Mouse (Mus musculus) heart, embryonic 13.5 days (tissue): ENCODE measurements around the gene Oas1g. TPM values are rescaled to one million over a fixed set of nuclear protein-coding genes. Genes with fewer than 3 reads are reported as not detected.
"Not testable (repeated sequence)": the region's sequence is repeated elsewhere in the genome, so short reads cannot be mapped to it uniquely, and the experiment has no call there.

Experiments
- ATAC-seq: fragments of 200-750 bp; cut with Nextera tagmentation; 2 replicates; pipeline ENCODE4 v1.8.0; 2017; ENCODE audit warnings: moderate TSS enrichment; ENCODE audit not compliant: insufficient number of reproducible peaks, low FRiP score, low TSS enrichment; ENCODE audit errors: extremely low read depth
- H3K27ac ChIP-seq: fragments of 300-500 bp; sonication (generic); replicated peaks from 2 replicates; pipeline ENCODE4 v1.5.1; 2015; ENCODE audit warnings: moderate library complexity, mild to moderate bottlenecking, inconsistent platforms
- H3K27me3 ChIP-seq: fragments of 300-500 bp; sonication (generic); replicated peaks from 2 replicates; pipeline ENCODE4 v1.6.1; 2015; ENCODE audit warnings: mild to moderate bottlenecking, inconsistent platforms
- H3K36me3 ChIP-seq: fragments of 300-500 bp; sonication (generic); 2 replicates; pipeline ENCODE4 v1.6.1; 2015; ENCODE audit warnings: mild to moderate bottlenecking, inconsistent platforms
- H3K4me1 ChIP-seq: fragments of 300-500 bp; sonication (generic); 2 replicates; pipeline ENCODE4 v1.6.1; 2015; ENCODE audit warnings: inconsistent platforms
- H3K4me2 ChIP-seq: fragments of 300-500 bp; sonication (generic); 2 replicates; pipeline ENCODE4 v1.6.1; 2015; ENCODE audit warnings: inconsistent platforms, mild to moderate bottlenecking, moderate library complexity
- H3K4me3 ChIP-seq: fragments of 300-500 bp; sonication (generic); 2 replicates; pipeline ENCODE4 v1.5.1; 2015; ENCODE audit warnings: moderate library complexity, mild to moderate bottlenecking, inconsistent platforms
- H3K9ac ChIP-seq: fragments of 300-500 bp; sonication (generic); 2 replicates; pipeline ENCODE4 v1.6.1; 2015; ENCODE audit warnings: inconsistent platforms, mild to moderate bottlenecking, moderate library complexity
- H3K9me3 ChIP-seq: fragments of 300-500 bp; sonication (generic); 2 replicates; pipeline ENCODE4 v1.6.1; 2016; ENCODE audit warnings: inconsistent platforms
- WGBS: fragments of 180-500 bp; shearing (Covaris S2); methylation state at CpG from one replicate; pipeline ENCODE4 v1.1.7; 2015; ENCODE audit warnings: mixed read lengths; 5-methylcytosine and 5-hydroxymethylcytosine counted together
- polyA plus RNA-seq: library from polyadenylated mRNA; unstranded; fragments of >200 nt; fragmentation: Nextera tagmentation; extraction: Ambion mirVana; gene quantifications from 2 replicates; pipeline ENCODE4 v1.2.1, GENCODE M21; 2015

Oas1g gene
- polyA plus RNA-seq, result 0.20 and 0.24 TPM in 2 replicates

GRCm38 (mm10) chr5:120887413-120887812 lies at the start of gene Oas1g:
Oas1g (minus strand) TSS chr5:120887613.
- not testable (repeated sequence) for H3K9me3 ChIP-seq, ATAC-seq, H3K36me3 ChIP-seq, H3K4me1 ChIP-seq, H3K9ac ChIP-seq, H3K4me3 ChIP-seq, H3K4me2 ChIP-seq, H3K27ac ChIP-seq, H3K27me3 ChIP-seq
- WGBS, result 15% methylated on average over 7 of the region's 9 CpGs

- Histone ChIP-seq H3K4me1 (no peaks in the 10 kb centered on the region), H3K4me3 (no peak overlapping the region), H3K27me3 (no peaks in the 10 kb centered on the region), H3K36me3 (no peaks in the 10 kb centered on the region), H3K4me2 (no peak overlapping the region), H3K9ac (no peak overlapping the region), H3K27ac (no peak overlapping the region), H3K9me3 (no peaks in the 10 kb centered on the region)
- 14% methylated on average over 5 of the region's 5 CpGs for WGBS
- no peak for ATAC-seq
These were observed 46.6 kb upstream of the Oas1g start for GRCm38 (mm10) chr5:120933966-120934365.

- no peak for ATAC-seq
- Histone ChIP-seq H3K36me3 (no peaks in the 10 kb centered on the region), H3K4me1 (no peaks in the 10 kb centered on the region), H3K9me3 (no peaks in the 10 kb centered on the region), H3K9ac (no peak overlapping the region), H3K27ac (no peak overlapping the region), H3K4me2 (no peak overlapping the region), H3K4me3 (no peak overlapping the region), H3K27me3 (no peaks in the 10 kb centered on the region)
- 0% methylated on average over 1 of the region's 1 CpGs for WGBS
These were observed 39.6 kb upstream of the Oas1g start for GRCm38 (mm10) chr5:120927036-120927435.

GRCm38 (mm10) chr5:120926311-120926710 lies 38.9 kb upstream of the Oas1g start:
- H3K4me2 ChIP-seq, H3K27ac ChIP-seq, H3K4me1 ChIP-seq, ATAC-seq, H3K9me3 ChIP-seq, H3K4me3 ChIP-seq, H3K36me3 ChIP-seq, H3K9ac ChIP-seq, H3K27me3 ChIP-seq: not testable (repeated sequence)
- WGBS, result 26% methylated on average over 2 of the region's 2 CpGs

- not testable (repeated sequence) for H3K4me3 ChIP-seq, H3K9me3 ChIP-seq, H3K27ac ChIP-seq, H3K27me3 ChIP-seq, H3K4me1 ChIP-seq, ATAC-seq, H3K4me2 ChIP-seq, H3K9ac ChIP-seq, H3K36me3 ChIP-seq
- 81% methylated on average over 4 of the region's 4 CpGs for WGBS
These were observed 37.1 kb upstream of the Oas1g start for GRCm38 (mm10) chr5:120924520-120924919.

- no peak overlapping the region for H3K4me2 ChIP-seq
- H3K27ac ChIP-seq, result no peak overlapping the region
- no peak for ATAC-seq
- H3K4me1 ChIP-seq, result no peaks in the 10 kb centered on the region
- no peak overlapping the region for H3K4me3 ChIP-seq
- no peak overlapping the region for H3K9ac ChIP-seq
- H3K9me3 ChIP-seq, result no peaks in the 10 kb centered on the region
- 69% methylated on average over 4 of the region's 4 CpGs for WGBS
- no peaks in the 10 kb centered on the region for H3K27me3 ChIP-seq
- H3K36me3 ChIP-seq, result no peaks in the 10 kb centered on the region
These were observed 36.6 kb upstream of the Oas1g start for GRCm38 (mm10) chr5:120923969-120924368.

GRCm38 (mm10) chr5:120920296-120920695 lies 32.9 kb upstream of the Oas1g start:
- no peak overlapping the region for H3K4me3 ChIP-seq
- no peak overlapping the region for H3K27ac ChIP-seq
- no peaks in the 10 kb centered on the region for H3K27me3 ChIP-seq
- 70% methylated on average over 3 of the region's 3 CpGs for WGBS
- no peak overlapping the region for H3K4me2 ChIP-seq
- H3K9me3 ChIP-seq, result no peaks in the 10 kb centered on the region
- no peak overlapping the region for H3K9ac ChIP-seq
- H3K4me1 ChIP-seq, result no peaks in the 10 kb centered on the region
- no peaks in the 10 kb centered on the region for H3K36me3 ChIP-seq
- ATAC-seq, result no peak

GRCm38 (mm10) chr5:120919156-120919935 lies 31.9 kb upstream of the Oas1g start:
- not testable (repeated sequence) for H3K27me3 ChIP-seq, H3K4me1 ChIP-seq, H3K4me3 ChIP-seq, H3K9me3 ChIP-seq, H3K4me2 ChIP-seq, H3K9ac ChIP-seq, ATAC-seq, H3K27ac ChIP-seq, H3K36me3 ChIP-seq
- WGBS, result 52% methylated on average over 2 of the region's 2 CpGs

GRCm38 (mm10) chr5:120914204-120914603 lies 26.8 kb upstream of the Oas1g start, which contains the start of gene Oas1d:
Oas1d (plus strand) TSS chr5:120914536.
- not testable (repeated sequence) for H3K4me3 ChIP-seq, ATAC-seq, H3K27ac ChIP-seq, H3K4me1 ChIP-seq, H3K27me3 ChIP-seq, H3K36me3 ChIP-seq, H3K9ac ChIP-seq, H3K4me2 ChIP-seq, H3K9me3 ChIP-seq
- 40% methylated on average over 8 of the region's 8 CpGs for WGBS

- no peak overlapping the region for H3K9ac ChIP-seq
- H3K4me1 ChIP-seq, result no peaks in the 10 kb centered on the region
- no peak overlapping the region for H3K4me3 ChIP-seq
- no peak for ATAC-seq
- H3K9me3 ChIP-seq, result no peaks in the 10 kb centered on the region
- H3K27ac ChIP-seq, result no peak overlapping the region
- H3K36me3 ChIP-seq, result no peaks in the 10 kb centered on the region
- H3K27me3 ChIP-seq, result no peaks in the 10 kb centered on the region; the same call in 1 of the 2 replicates
- 46% methylated on average over 7 of the region's 7 CpGs for WGBS
- no peak overlapping the region for H3K4me2 ChIP-seq
These were observed 20.9 kb upstream of the Oas1g start for GRCm38 (mm10) chr5:120908196-120908920.

GRCm38 (mm10) chr5:120906791-120907733 lies 19.6 kb upstream of the Oas1g start, which contains the start of gene Oas1a:
Oas1a (minus strand) TSS chr5:120907521.
- not testable (repeated sequence) for H3K4me3 ChIP-seq, H3K27me3 ChIP-seq, H3K9me3 ChIP-seq, H3K36me3 ChIP-seq, H3K4me1 ChIP-seq, ATAC-seq, H3K9ac ChIP-seq, H3K4me2 ChIP-seq, H3K27ac ChIP-seq
- WGBS, result 30% methylated on average over 9 of the region's 12 CpGs
